Mouse (Mus musculus) MEL (cell line): Measurements from ENCODE around the gene Tcap.

Experiments used
- CTCF ChIP-seq, 3 experiments: IDR thresholded peaks in 2 of 3; conservative IDR thresholded peaks in 1 of 3; 2 replicates each; pipeline ENCODE4 v1.5.1; 2011 to 2012; ENCODE audit warnings: low read length in 3 of 3, low read depth in 2 of 3, mild to moderate bottlenecking in 2 of 3, improper control_type of control experiment in 1 of 3, inconsistent platforms in 1 of 3, mixed read lengths in 1 of 3, moderate library complexity in 1 of 3; ENCODE audit not compliant: control insufficient read depth in 1 of 3, insufficient read depth in 1 of 3, poor library complexity in 1 of 3, severe bottlenecking in 1 of 3
- E2F4 ChIP-seq: IDR thresholded peaks from 2 replicates; pipeline ENCODE4 v1.6.1; 2011; ENCODE audit warnings: low read depth, low read length, improper control_type of control experiment, borderline replicate concordance
- EP300 ChIP-seq, 2 experiments: IDR thresholded peaks; 2 replicates each; pipeline ENCODE4 v1.6.1; 2011; ENCODE audit warnings: improper control_type of control experiment in 2 of 2, low read length in 2 of 2, low read depth in 1 of 2, mild to moderate bottlenecking in 1 of 2
- GABPA ChIP-seq: IDR thresholded peaks from 2 replicates; pipeline ENCODE4 v1.6.1; 2012; ENCODE audit warnings: low read depth, mild to moderate bottlenecking, inconsistent platforms, low read length, improper control_type of control experiment, moderate library complexity
- GATA1 ChIP-seq: IDR thresholded peaks from 2 replicates; pipeline ENCODE4 v1.6.1; 2011; ENCODE audit warnings: low read depth, low read length, improper control_type of control experiment
- MAZ ChIP-seq: IDR thresholded peaks from 2 replicates; pipeline ENCODE4 v1.6.1; 2012; ENCODE audit warnings: low read depth, mild to moderate bottlenecking, inconsistent platforms, low read length, improper control_type of control experiment
- NELFE ChIP-seq: IDR thresholded peaks from 2 replicates; pipeline ENCODE4 v1.6.1; 2011; ENCODE audit warnings: low read depth, low read length, improper control_type of control experiment
- POLR2A ChIP-seq, 2 experiments: IDR thresholded peaks; 2 replicates each; pipeline ENCODE4 v1.6.1; 2011 to 2012; ENCODE audit warnings: low read length in 2 of 2, mild to moderate bottlenecking in 2 of 2, control low read depth in 1 of 2, improper control_type of control experiment in 1 of 2, low read depth in 1 of 2, moderate library complexity in 1 of 2; ENCODE audit not compliant: control insufficient read depth in 1 of 2, insufficient read depth in 1 of 2, poor library complexity in 1 of 2
- POLR2AphosphoS2 ChIP-seq: IDR thresholded peaks from 2 replicates; pipeline ENCODE4 v1.6.1; 2011; ENCODE audit warnings: low read length, improper control_type of control experiment
- RAD21 ChIP-seq: IDR thresholded peaks from 2 replicates; pipeline ENCODE4 v1.6.1; 2011; ENCODE audit warnings: mild to moderate bottlenecking, low read depth, low read length, improper control_type of control experiment
- SMC3 ChIP-seq: IDR thresholded peaks from 2 replicates; pipeline ENCODE4 v1.6.1; 2011; ENCODE audit warnings: low read depth, low read length, improper control_type of control experiment
- TAL1 ChIP-seq: IDR thresholded peaks from 2 replicates; pipeline ENCODE4 v1.6.1; 2012; ENCODE audit warnings: mild to moderate bottlenecking, inconsistent platforms, low read length, moderate library complexity, mixed read lengths
- TCF12 ChIP-seq: IDR thresholded peaks from 2 replicates; pipeline ENCODE4 v1.6.1; 2014; ENCODE audit warnings: low read depth, mild to moderate bottlenecking, inconsistent platforms, low read length, improper control_type of control experiment, moderate library complexity
- USF1 ChIP-seq: IDR thresholded peaks from 2 replicates; pipeline ENCODE4 v1.6.1; 2014; ENCODE audit warnings: low read depth, mild to moderate bottlenecking, inconsistent platforms, low read length, improper control_type of control experiment, moderate library complexity

DNA sequence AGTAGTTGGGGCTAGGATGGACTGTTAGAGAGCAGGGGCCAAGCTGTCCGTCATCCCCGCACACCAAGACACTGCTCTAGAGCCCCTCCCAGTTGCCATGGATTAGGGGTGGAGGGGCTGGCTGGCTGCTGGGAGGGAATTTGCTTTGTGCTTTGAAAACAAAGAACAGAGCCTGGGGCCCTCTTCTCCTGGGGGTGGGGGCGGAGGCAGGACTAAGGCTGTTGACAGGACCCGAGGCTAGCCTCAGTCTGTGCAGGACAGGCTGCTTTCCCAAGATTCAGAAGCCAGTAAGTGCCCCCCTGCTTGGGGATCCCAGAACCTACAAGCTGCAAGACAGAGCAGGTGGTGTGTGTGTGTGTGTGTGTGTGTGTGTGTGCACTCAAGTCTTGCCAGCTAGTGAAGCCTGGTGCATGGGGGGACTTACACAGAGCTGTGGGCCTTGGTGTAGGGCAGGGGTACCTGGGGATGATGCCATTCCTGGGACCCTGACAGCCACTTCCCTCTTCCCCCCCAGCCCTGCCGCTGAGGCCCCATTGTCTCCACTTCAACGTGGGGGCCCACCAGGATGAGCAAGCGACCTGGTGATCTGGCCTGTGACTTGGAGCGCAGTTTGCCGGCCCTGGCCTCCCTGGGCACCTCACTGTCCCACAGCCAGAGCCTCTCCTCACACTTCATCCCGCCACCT is 11.9 kb upstream of the Tcap start:
- no peak for TF ChIP-seq E2F4
- TF ChIP-seq POLR2A (IDR thresholded peaks at IDR 0.05; ENCODE audit: control insufficient read depth in 1 of 2, insufficient read depth in 1 of 2, low read depth in 1 of 2, low read length in 2 of 2, poor library complexity in 1 of 2), result no peak
- no peak for TF ChIP-seq SMC3
- no peak for TF ChIP-seq TAL1
- no peak for TF ChIP-seq CTCF (IDR thresholded peaks at IDR 0.05 in 2 of 3, conservative IDR thresholded peaks at IDR 0.05 in 1 of 3; ENCODE audit: control insufficient read depth in 1 of 3, insufficient read depth in 1 of 3, low read depth in 2 of 3, low read length in 3 of 3, poor library complexity in 1 of 3, severe bottlenecking in 1 of 3)
- TF ChIP-seq RAD21, result no peak
- TF ChIP-seq TCF12, result no peak
- no peak for TF ChIP-seq EP300 (IDR thresholded peaks at IDR 0.05; ENCODE audit: low read depth in 1 of 2, low read length in 2 of 2)
- TF ChIP-seq POLR2AphosphoS2, result no peak
- no peak for TF ChIP-seq GATA1
- no peak for TF ChIP-seq GABPA
- no peak for TF ChIP-seq USF1
- no peak for TF ChIP-seq NELFE
- TF ChIP-seq MAZ, result no peak
